Mouse (Mus musculus): Measurements from ENCODE around the gene Adam15. TPM values are rescaled to one million over a fixed set of nuclear protein-coding genes. Genes with fewer than 3 reads are reported as not detected.
A peak's percentile ranks its signal among the peaks of the same experiment; 100 is the strongest.

Gene Adam15
- total and polyA plus RNA-seq, 2 experiments from 2014 or later, result 82.2 to 99.0 TPM

GRCm38 (mm10) chr3:89355512-89355902, 5.7 kb upstream of the Adam15 start:
- Histone ChIP-seq H3K4me3 (ENCODE audit: low read depth, low read length) (no peak overlapping the region), H3K27me3 (ENCODE audit: control insufficient read depth, insufficient read depth, low read length) (peaks cover 25% of the 10 kb centered on the region; the same call in 1 of the 2 replicates), H3K27ac (ENCODE audit: low read depth) (peak overlapping the region; percentile 58), H3K4me2 (ENCODE audit: low read depth, low read length) (no peak overlapping the region), H3K36me3 (replicated peaks; ENCODE audit: control insufficient read depth, insufficient read depth, low read length) (no peaks in the 10 kb centered on the region), H3K9ac (replicated peaks; ENCODE audit: low read depth, low read length) (no peak overlapping the region), H3K4me1 (ENCODE audit: control insufficient read depth, insufficient read depth) (peaks cover 2% of the 10 kb centered on the region; the same call in 1 of the 2 replicates), H3K9me3 (replicated peaks; ENCODE audit: control insufficient read depth, low read length) (no peaks in the 10 kb centered on the region)
- DNase-seq (ENCODE audit: low spot score) (no peak), ATAC-seq (ENCODE audit: insufficient read depth, low read depth) (no peak)
- no peak for TF ChIP-seq EP300 (IDR thresholded peaks at IDR 0.05; ENCODE audit: low read depth)
- TF ChIP-seq CTCF (IDR thresholded peaks at IDR 0.05; ENCODE audit: low read depth), result no peak
- 70% methylated on average over 6 of the region's 6 CpGs for WGBS

DNA sequence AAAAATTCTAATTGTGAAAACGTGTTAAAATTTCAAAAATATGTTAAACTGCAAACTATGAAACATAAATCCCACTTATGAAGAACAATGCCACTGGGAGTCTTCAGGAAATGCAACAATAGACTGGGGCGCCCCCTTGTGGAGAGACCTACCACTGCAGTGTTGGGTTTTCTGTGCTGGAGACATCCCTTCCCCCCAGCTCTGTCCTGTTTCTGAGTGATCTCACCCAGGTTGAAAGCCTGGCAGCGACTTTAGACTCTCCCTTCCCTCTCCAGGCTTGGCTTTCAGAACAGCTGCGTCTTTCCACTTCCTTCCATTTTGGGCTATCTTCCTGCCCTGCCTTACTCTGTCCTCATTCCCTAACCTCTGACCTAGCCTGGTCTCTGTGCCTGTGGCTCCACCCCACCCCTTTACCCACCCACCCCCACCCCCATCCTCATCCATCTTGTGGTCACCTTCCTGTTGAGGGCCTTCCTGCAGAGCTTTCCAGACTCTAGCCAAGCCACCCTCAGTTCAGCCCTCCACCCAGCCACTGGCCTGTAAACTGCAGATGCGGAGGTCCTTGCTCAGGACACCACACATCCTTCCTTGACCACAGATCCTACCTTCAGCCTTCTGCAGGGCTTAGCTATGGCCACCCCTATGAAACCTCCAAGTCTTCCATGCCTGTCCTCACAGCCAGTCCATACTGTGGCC, 5.2 kb upstream of the Adam15 start:
- H3K9me3 ChIP-seq (replicated peaks; ENCODE audit: control insufficient read depth, low read length), result no peaks in the 10 kb centered on the region
- peak; percentile 86 for TF ChIP-seq CTCF (IDR thresholded peaks at IDR 0.05; ENCODE audit: low read depth)
- no peak for TF ChIP-seq EP300 (IDR thresholded peaks at IDR 0.05; ENCODE audit: low read depth)
- peaks cover 29% of the 10 kb centered on the region; the same call in 1 of the 2 replicates for H3K27me3 ChIP-seq (ENCODE audit: control insufficient read depth, insufficient read depth, low read length)
- WGBS, result 14% methylated on average over 5 of the region's 5 CpGs
- no peak overlapping the region for H3K9ac ChIP-seq (replicated peaks; ENCODE audit: low read depth, low read length)
- H3K27ac ChIP-seq (ENCODE audit: low read depth), result peak overlapping the region; percentile 58
- peak; percentile 71 for DNase-seq (ENCODE audit: low spot score)
- ATAC-seq (ENCODE audit: insufficient read depth, low read depth), result peak; percentile 67
- H3K36me3 ChIP-seq (replicated peaks; ENCODE audit: control insufficient read depth, insufficient read depth, low read length), result no peaks in the 10 kb centered on the region
- H3K4me2 ChIP-seq (ENCODE audit: low read depth, low read length), result no peak overlapping the region
- H3K4me3 ChIP-seq (ENCODE audit: low read depth, low read length), result no peak overlapping the region
- peaks cover 7% of the 10 kb centered on the region; the same call in 1 of the 2 replicates for H3K4me1 ChIP-seq (ENCODE audit: control insufficient read depth, insufficient read depth)

GRCm38 (mm10) chr3:89351271-89351670, 1.5 kb upstream of the Adam15 start:
- Histone ChIP-seq H3K27ac (ENCODE audit: low read depth) (no peak overlapping the region), H3K4me3 (ENCODE audit: low read depth, low read length) (no peak overlapping the region), H3K27me3 (ENCODE audit: control insufficient read depth, insufficient read depth, low read length) (peaks cover 42% of the 10 kb centered on the region), H3K36me3 (replicated peaks; ENCODE audit: control insufficient read depth, insufficient read depth, low read length) (no peaks in the 10 kb centered on the region; the same call in 1 of the 2 replicates), H3K9ac (replicated peaks; ENCODE audit: low read depth, low read length) (no peak overlapping the region), H3K9me3 (replicated peaks; ENCODE audit: control insufficient read depth, low read length) (no peaks in the 10 kb centered on the region), H3K4me2 (ENCODE audit: low read depth, low read length) (no peak overlapping the region), H3K4me1 (ENCODE audit: control insufficient read depth, insufficient read depth) (peaks cover 7% of the 10 kb centered on the region; the same call in 1 of the 2 replicates)
- DNase-seq (ENCODE audit: low spot score) (no peak), ATAC-seq (ENCODE audit: insufficient read depth, low read depth) (no peak)
- no peak for TF ChIP-seq EP300 (IDR thresholded peaks at IDR 0.05; ENCODE audit: low read depth)
- WGBS, result 74% methylated on average over 5 of the region's 5 CpGs

DNA sequence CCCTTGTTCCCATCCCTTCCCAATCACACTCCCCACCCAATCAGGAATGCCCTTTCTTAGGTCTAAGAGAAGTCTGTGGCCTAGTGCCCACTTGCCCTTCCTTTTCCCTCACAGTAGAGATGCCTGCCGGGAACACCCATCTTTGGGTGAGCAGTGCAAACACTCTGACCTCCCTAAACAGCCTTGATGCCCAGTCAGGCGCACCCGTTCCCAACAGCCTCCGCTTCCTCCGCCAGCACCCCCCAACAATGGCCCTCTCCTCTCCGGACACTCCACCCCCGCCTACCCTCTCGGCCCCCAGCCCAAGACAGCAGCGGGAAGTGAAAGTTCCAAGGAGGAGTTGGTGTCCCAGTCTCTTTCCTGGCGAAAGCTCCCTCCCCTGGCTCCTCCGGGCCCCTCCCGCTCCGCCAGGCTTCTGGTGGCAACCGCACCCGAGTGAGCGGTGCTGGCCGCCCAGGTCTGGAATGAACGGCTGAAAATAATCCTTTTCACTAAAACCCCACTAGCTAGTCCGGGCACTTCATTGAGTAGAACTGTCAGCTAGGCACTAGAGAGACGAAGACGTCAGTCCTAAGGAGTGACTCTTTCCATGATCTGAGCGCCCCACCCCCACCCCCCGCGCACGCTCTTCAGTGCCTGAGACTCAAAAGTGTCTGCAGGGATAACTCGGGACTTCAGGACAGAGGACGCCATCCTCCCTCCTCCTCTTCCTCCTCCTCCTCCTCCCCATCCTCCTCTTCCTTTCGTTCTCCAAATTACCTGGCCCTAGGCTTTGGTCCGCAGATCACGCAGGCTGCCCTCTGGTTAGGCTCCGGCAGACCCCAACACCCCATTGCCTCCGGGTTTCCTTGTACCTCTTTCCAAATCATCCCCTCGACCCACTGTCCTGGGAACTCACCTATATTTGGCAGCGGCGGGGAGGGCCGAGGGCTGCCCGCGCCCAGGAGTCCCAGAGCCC, 606 bp downstream of the Adam15 start:
- no peak for TF ChIP-seq EP300 (IDR thresholded peaks at IDR 0.05; ENCODE audit: low read depth)
- TF ChIP-seq CTCF (IDR thresholded peaks at IDR 0.05; ENCODE audit: low read depth), result no peak
- 2% methylated on average over 38 of the region's 38 CpGs for WGBS

DNA sequence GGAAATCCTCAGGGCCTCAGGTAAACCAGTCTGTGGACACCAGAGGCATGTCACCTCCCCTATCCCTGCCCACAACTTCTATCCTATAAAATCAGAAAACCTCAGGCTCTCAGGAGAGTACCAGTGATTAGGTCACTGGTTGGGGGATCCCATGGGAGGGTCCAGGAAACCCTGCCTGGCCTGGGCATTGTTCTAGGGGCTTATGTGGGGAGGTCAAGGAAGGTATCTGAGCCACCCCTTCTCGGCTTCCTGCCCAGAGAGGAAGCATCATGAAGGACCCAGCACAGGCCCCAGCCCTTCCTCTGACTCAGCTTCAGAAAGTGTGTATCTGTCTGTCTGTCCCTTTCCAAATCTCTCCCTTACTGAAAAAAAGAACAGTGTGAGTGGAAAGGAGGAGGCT, 1.9 kb downstream of the Adam15 start:
- no peak overlapping the region for H3K9ac ChIP-seq (replicated peaks; ENCODE audit: low read depth, low read length)
- ATAC-seq (ENCODE audit: insufficient read depth, low read depth) (peak; percentile 47), DNase-seq (ENCODE audit: low spot score) (no peak)
- H3K4me1 ChIP-seq (ENCODE audit: control insufficient read depth, insufficient read depth), result peaks cover 7% of the 10 kb centered on the region; the same call in 1 of the 2 replicates
- TF ChIP-seq CTCF (IDR thresholded peaks at IDR 0.05; ENCODE audit: low read depth) (no peak), EP300 (IDR thresholded peaks at IDR 0.05; ENCODE audit: low read depth) (peak; percentile 44; the same call in 1 of the 2 replicates)
- H3K27me3 ChIP-seq (ENCODE audit: control insufficient read depth, insufficient read depth, low read length), result peaks cover 32% of the 10 kb centered on the region
- no peak overlapping the region for H3K4me3 ChIP-seq (ENCODE audit: low read depth, low read length)
- no peaks in the 10 kb centered on the region for H3K9me3 ChIP-seq (replicated peaks; ENCODE audit: control insufficient read depth, low read length)
- WGBS, result 48% methylated on average over 1 of the region's 1 CpGs
- H3K36me3 ChIP-seq (replicated peaks; ENCODE audit: control insufficient read depth, insufficient read depth, low read length), result peaks cover 17% of the 10 kb centered on the region
- H3K4me2 ChIP-seq (ENCODE audit: low read depth, low read length), result peak overlapping the region; percentile 92
- H3K27ac ChIP-seq (ENCODE audit: low read depth), result peak overlapping the region; percentile 82

More for the DNA sequence above, 606 bp downstream of the Adam15 start:
- Histone ChIP-seq H3K27me3 (ENCODE audit: control insufficient read depth, insufficient read depth, low read length) (peaks cover 42% of the 10 kb centered on the region), H3K27ac (ENCODE audit: low read depth) (peak overlapping the region; percentile 82), H3K4me2 (ENCODE audit: low read depth, low read length) (peak overlapping the region; percentile 92), H3K4me3 (ENCODE audit: low read depth, low read length) (peak overlapping the region; percentile 76), H3K9me3 (replicated peaks; ENCODE audit: control insufficient read depth, low read length) (no peaks in the 10 kb centered on the region), H3K36me3 (replicated peaks; ENCODE audit: control insufficient read depth, insufficient read depth, low read length) (peaks cover 15% of the 10 kb centered on the region), H3K4me1 (ENCODE audit: control insufficient read depth, insufficient read depth) (peaks cover 7% of the 10 kb centered on the region; the same call in 1 of the 2 replicates), H3K9ac (replicated peaks; ENCODE audit: low read depth, low read length) (peak overlapping the region; percentile 67)
- DNase-seq (ENCODE audit: low spot score) (peak; percentile 49), ATAC-seq (ENCODE audit: insufficient read depth, low read depth) (peak; percentile 22)
